Mouse (Mus musculus): ENCODE data around the gene Spem1.

DNA sequence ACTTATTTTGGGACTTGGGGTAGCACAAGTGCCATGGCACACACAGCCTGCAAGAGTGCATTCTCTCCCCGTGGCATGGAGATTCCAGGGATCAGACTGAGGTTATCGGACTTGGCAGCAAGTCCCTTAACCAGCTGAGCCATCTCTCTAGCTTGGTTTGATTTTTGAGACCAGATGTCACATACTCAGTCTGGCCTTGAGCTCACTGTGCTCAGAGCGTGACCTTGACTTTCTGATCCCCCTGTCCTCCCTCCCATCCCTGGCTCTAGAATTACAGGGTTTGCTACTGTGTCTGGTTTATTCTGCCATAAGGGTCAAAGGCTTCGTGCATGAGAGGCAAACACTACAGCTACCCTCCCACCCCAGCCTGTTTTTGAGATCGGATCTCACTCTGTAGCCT is 32.5 kb downstream of the Spem1 start:
- no peak for TF ChIP-seq POLR2A (IDR thresholded peaks at IDR 0.05; ENCODE audit: low read depth, low read length)
- TF ChIP-seq CTCF (conservative IDR thresholded peaks at IDR 0.05 in 1 of 2, IDR thresholded peaks at IDR 0.05 in 1 of 2; ENCODE audit: low read depth in 2 of 2, low read length in 2 of 2): no peak
- no peak for TF ChIP-seq TCF12 (IDR thresholded peaks at IDR 0.05; ENCODE audit: low read depth, low read length)
- no peak for TF ChIP-seq E2F4 (IDR thresholded peaks at IDR 0.05; ENCODE audit: insufficient replicate concordance, low read depth, low read length)
- no peak for TF ChIP-seq MAZ (IDR thresholded peaks at IDR 0.05; ENCODE audit: low read depth, low read length)
- no peak for TF ChIP-seq CHD1 (IDR thresholded peaks at IDR 0.05; ENCODE audit: low read depth, low read length)
- no peak for TF ChIP-seq RCOR1 (conservative IDR thresholded peaks at IDR 0.05; ENCODE audit: low read depth, low read length)
